Mouse (Mus musculus) kidney, postnatal 0 days (tissue): ENCODE measurements around the gene Gm4869. TPM values are rescaled to one million over a fixed set of nuclear protein-coding genes. Genes with fewer than 3 reads are reported as not detected.

Experiments
- ATAC-seq: fragments of 200-750 bp; cut with Nextera tagmentation; replicated peaks from 2 replicates; pipeline ENCODE4 v1.8.0; 2017; ENCODE audit warnings: low read depth, moderate number of reproducible peaks, moderate TSS enrichment, moderate library complexity; ENCODE audit not compliant: low FRiP score
- DNase-seq: peaks from one replicate; pipeline ENCODE4 v3.0.0-alpha.2; 2016; ENCODE audit warnings: low spot score
- H3K27ac ChIP-seq: fragments of 300-500 bp; sonication (generic); 2 replicates; pipeline ENCODE4 v1.5.1; 2014; ENCODE audit warnings: mild to moderate bottlenecking
- H3K27me3 ChIP-seq: fragments of 300-500 bp; sonication (generic); 2 replicates; pipeline ENCODE4 v1.6.1; 2014; ENCODE audit warnings: low read length, mixed read lengths; ENCODE audit not compliant: insufficient read depth
- H3K36me3 ChIP-seq: fragments of 300-500 bp; sonication (generic); 2 replicates; pipeline ENCODE4 v1.6.1; 2014; ENCODE audit warnings: low read length, mixed read lengths; ENCODE audit not compliant: insufficient read depth
- H3K4me1 ChIP-seq: fragments of 300-500 bp; sonication (generic); replicated peaks from 2 replicates; pipeline ENCODE4 v1.6.1; 2014; ENCODE audit warnings: antibody characterized with exemption, low read length, mixed read lengths; ENCODE audit not compliant: insufficient read depth
- H3K4me2 ChIP-seq: fragments of 300-500 bp; sonication (generic); 2 replicates; pipeline ENCODE4 v1.6.1; 2014; ENCODE audit warnings: mild to moderate bottlenecking, low read length, moderate library complexity, mixed read lengths
- H3K4me3 ChIP-seq: fragments of 300-500 bp; sonication (generic); replicated peaks from 2 replicates; pipeline ENCODE4 v1.5.1; 2014; ENCODE audit warnings: low read depth, low read length
- H3K9ac ChIP-seq: fragments of 300-500 bp; sonication (generic); 2 replicates; pipeline ENCODE4 v1.6.1; 2014; ENCODE audit warnings: low read depth, low read length
- H3K9me3 ChIP-seq: fragments of 300-500 bp; sonication (generic); replicated peaks from 2 replicates; pipeline ENCODE4 v1.6.1; 2016; ENCODE audit warnings: low read length, inconsistent platforms, mixed read lengths
- CTCF ChIP-seq: IDR thresholded peaks from 2 replicates; pipeline ENCODE4 v1.5.1; 2016; ENCODE audit warnings: antibody characterized with exemption, low read depth, mild to moderate bottlenecking, moderate library complexity
- WGBS: fragments of 180-500 bp; shearing (Covaris S2); extraction: QIAGEN DNeasy Blood & Tissue Kit; methylation state at CpG from one replicate; pipeline ENCODE4 v1.1.7; 2014; 5-methylcytosine and 5-hydroxymethylcytosine counted together
- polyA plus RNA-seq: library from polyadenylated mRNA; unstranded; fragments of >200 nt; fragmentation: Nextera tagmentation; extraction: Ambion mirVana; gene quantifications from 2 replicates; pipeline ENCODE4 v1.2.1, GENCODE M21; 2015

The Gm4869 gene
- polyA plus RNA-seq, 1 experiment from 2014 or later, result not detected

- peak; percentile 73 for TF ChIP-seq CTCF
- Histone ChIP-seq H3K4me3 (no peak overlapping the region), H3K4me1 (peaks cover 7% of the 10 kb centered on the region), H3K4me2 (no peak overlapping the region), H3K36me3 (no peaks in the 10 kb centered on the region), H3K9ac (no peak overlapping the region), H3K27me3 (no peaks in the 10 kb centered on the region), H3K9me3 (no peaks in the 10 kb centered on the region), H3K27ac (no peak overlapping the region)
- ATAC-seq (no peak), DNase-seq (peak; percentile 66)
- WGBS, result 40% methylated on average over 8 of the region's 8 CpGs
These were observed 34.1 kb upstream of the Gm4869 start for GRCm38 (mm10) chr5:140411339-140411738.

- no peak for ATAC-seq
- WGBS, result 63% methylated on average over 4 of the region's 4 CpGs
- no peaks in the 10 kb centered on the region for H3K27me3 ChIP-seq
These were observed 30.8 kb upstream of the Gm4869 start for GRCm38 (mm10) chr5:140414647-140415046.

GRCm38 (mm10) chr5:140418106-140418488 is 27.3 kb upstream of the Gm4869 start:
- Histone ChIP-seq H3K27ac (peak overlapping the region; percentile 96), H3K36me3 (no peaks in the 10 kb centered on the region), H3K9me3 (no peaks in the 10 kb centered on the region), H3K4me3 (peak overlapping the region; percentile 77), H3K27me3 (no peaks in the 10 kb centered on the region), H3K4me2 (peak overlapping the region; percentile 72), H3K4me1 (peaks cover 8% of the 10 kb centered on the region), H3K9ac (peak overlapping the region; percentile 89)
- no peak for TF ChIP-seq CTCF
- DNase-seq (peak; percentile 69), ATAC-seq (no peak)
- WGBS, result under 1% methylated on average over 12 of the region's 12 CpGs

More at GRCm38 (mm10) chr5:140414647-140415046, 30.8 kb upstream of the Gm4869 start:
- Histone ChIP-seq H3K27ac (no peak overlapping the region), H3K36me3 (no peaks in the 10 kb centered on the region), H3K9me3 (no peaks in the 10 kb centered on the region), H3K4me3 (no peak overlapping the region), H3K4me2 (no peak overlapping the region), H3K4me1 (no peaks in the 10 kb centered on the region), H3K9ac (no peak overlapping the region)
- TF ChIP-seq CTCF, result no peak
- DNase-seq, result no peak

GRCm38 (mm10) chr5:140418489-140419441 is 26.7 kb upstream of the Gm4869 start, which contains the start of gene Eif3b:
Eif3b (plus strand) TSS chr5:140419328.
- ATAC-seq (peak; percentile 87), DNase-seq (peak; percentile 98)
- peak within 1 kb of the TSS; percentile 89 for H3K9ac ChIP-seq
- peak within 1 kb of the TSS; percentile 96 for H3K27ac ChIP-seq
- H3K27me3 ChIP-seq, result no peaks in the 10 kb centered on the region
- H3K4me3 ChIP-seq, result peak within 1 kb of the TSS; percentile 77
- H3K9me3 ChIP-seq, result no peaks in the 10 kb centered on the region
- H3K36me3 ChIP-seq, result no peaks in the 10 kb centered on the region
- peak; percentile 52 for TF ChIP-seq CTCF
- H3K4me2 ChIP-seq, result peak within 1 kb of the TSS; percentile 72
- WGBS, result under 1% methylated on average over 65 of the region's 65 CpGs
- H3K4me1 ChIP-seq, result peaks cover 8% of the 10 kb centered on the region

- Histone ChIP-seq H3K4me3 (peak overlapping the region; percentile 77), H3K4me2 (peak overlapping the region; percentile 72), H3K9me3 (no peaks in the 10 kb centered on the region), H3K27me3 (no peaks in the 10 kb centered on the region), H3K36me3 (no peaks in the 10 kb centered on the region), H3K9ac (peak overlapping the region; percentile 89), H3K4me1 (peaks cover 8% of the 10 kb centered on the region), H3K27ac (peak overlapping the region; percentile 96)
- TF ChIP-seq CTCF, result no peak
- ATAC-seq (peak; percentile 42), DNase-seq (peak; percentile 28)
- WGBS, result under 1% methylated on average over 62 of the region's 62 CpGs
These were observed 25.9 kb upstream of the Gm4869 start for GRCm38 (mm10) chr5:140419442-140420080.

GRCm38 (mm10) chr5:140420616-140421015 is 24.8 kb upstream of the Gm4869 start:
- DNase-seq (no peak), ATAC-seq (no peak)
- H3K4me2 ChIP-seq, result peak overlapping the region; percentile 72
- no peaks in the 10 kb centered on the region for H3K36me3 ChIP-seq
- H3K4me3 ChIP-seq, result peak overlapping the region; percentile 77
- WGBS, result 49% methylated on average over 4 of the region's 4 CpGs
- no peaks in the 10 kb centered on the region for H3K27me3 ChIP-seq
- H3K4me1 ChIP-seq, result peaks cover 8% of the 10 kb centered on the region
- no peaks in the 10 kb centered on the region for H3K9me3 ChIP-seq
- H3K9ac ChIP-seq, result peak overlapping the region; percentile 28; the same call in 1 of the 2 replicates
- no peak overlapping the region for H3K27ac ChIP-seq
- no peak for TF ChIP-seq CTCF
